8 mouse cellular contexts compared by ENCODE assay signal in the genomic region with DNA sequence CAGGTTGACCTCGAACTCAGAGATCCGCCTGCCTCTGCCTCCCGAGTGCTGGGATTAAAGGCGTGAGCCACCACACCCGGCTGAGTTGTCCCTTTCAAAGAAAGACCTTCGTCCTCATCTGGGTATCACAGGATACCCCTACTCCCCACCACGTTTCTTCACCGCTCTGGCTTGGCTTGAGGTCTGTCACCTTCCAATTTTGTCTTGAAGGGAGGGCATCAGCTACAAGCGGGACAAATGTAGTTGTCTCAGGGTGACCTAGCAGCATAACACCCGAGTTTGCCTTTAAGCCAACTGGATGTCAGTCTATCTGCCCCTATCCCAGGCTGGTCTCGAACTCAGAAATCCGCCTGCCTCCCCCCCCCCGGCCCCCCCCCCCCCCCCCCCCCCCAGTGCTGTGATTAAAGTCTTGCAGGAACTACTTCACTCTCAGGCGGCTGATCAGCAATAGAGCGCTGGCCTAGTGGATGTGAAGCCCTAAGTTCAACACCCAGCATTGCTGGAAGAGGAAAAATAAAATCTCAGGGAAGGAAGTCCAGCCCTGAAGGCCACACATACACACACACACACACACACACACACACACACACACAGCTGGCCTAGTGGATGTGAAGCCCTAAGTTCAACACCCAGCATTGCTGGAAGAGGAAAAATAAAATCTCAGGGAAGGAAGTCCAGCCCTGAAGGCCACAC. TPM values are rescaled to one million over a fixed set of nuclear protein-coding genes. Genes with fewer than 3 reads are reported as not detected.
A peak's percentile ranks its signal among the peaks of the same experiment; 100 is the strongest.
DNase-seq lines count a peak whose midpoint lies in the region; ATAC-seq and TF ChIP-seq lines count a peak whose summit lies in the region.
"Not testable (repeated sequence)": the region's sequence is repeated elsewhere in the genome, so short reads cannot be mapped to it uniquely, and the experiment has no call there.

Gene Trrap (plus strand): TSS at position 627 of the 693 bp plus-strand sequence.

- not testable (repeated sequence) for TF ChIP-seq POLR2A in spleen, adult 2 months (IDR thresholded peaks at IDR 0.05; ENCODE audit: low read depth, low read length)

- H3K4me3 ChIP-seq in embryonic facial prominence, embryonic 10.5 days, result peak within 1 kb of the TSS; percentile 92
- H3K4me3 ChIP-seq in kidney, embryonic 14.5 days (ENCODE audit: low read length), result peak within 1 kb of the TSS; percentile 95
- peak within 1 kb of the TSS; percentile 78 for H3K4me3 ChIP-seq in limb, embryonic 11.5 days (ENCODE audit: low read depth, low read length)
- H3K4me3 ChIP-seq in spleen, adult 2 months (ENCODE audit: extremely low read depth, insufficient read depth, insufficient read length), result peak within 1 kb of the TSS; percentile 97

- not testable (repeated sequence) for TF ChIP-seq CTCF in spleen, adult 2 months (IDR thresholded peaks at IDR 0.05; ENCODE audit: extremely low read depth, insufficient read depth, insufficient read length, insufficient replicate concordance)

- intact Hi-C loops in heart, postnatal 14 days (cut with DNase I), result not testable (repeated sequence)

- H3K4me1 ChIP-seq in embryonic facial prominence, embryonic 10.5 days, result peaks cover 20% of the 10 kb centered on the region
- not testable (repeated sequence) for H3K4me1 ChIP-seq in kidney, embryonic 14.5 days (ENCODE audit: control insufficient read depth, insufficient read depth, low read length); limb, embryonic 11.5 days (ENCODE audit: control insufficient read depth, insufficient read depth, low read length); spleen, adult 2 months (ENCODE audit: control insufficient read depth, insufficient read depth, insufficient read length)

- peaks cover 11% of the 10 kb centered on the region for H3K27me3 ChIP-seq in embryonic facial prominence, embryonic 10.5 days (replicated peaks; ENCODE audit: low read depth, poor library complexity, severe bottlenecking)
- not testable (repeated sequence) for H3K27me3 ChIP-seq in kidney, embryonic 14.5 days (ENCODE audit: control insufficient read depth, insufficient read depth, low read length); limb, embryonic 11.5 days (ENCODE audit: control insufficient read depth, insufficient read depth, low read length); spleen, adult 2 months (ENCODE audit: control insufficient read depth, insufficient read depth, low read length)

- DNase-seq in embryonic facial prominence, embryonic 10.5 days (ENCODE audit: low spot score); gastrocnemius, adult 8-10 months (ENCODE audit: low spot score in 2 of 2); heart, postnatal 14 days; limb, embryonic 11.5 days (ENCODE audit: low spot score); spleen, adult 2 months (ENCODE audit: low read depth in 1 of 2, low spot score in 2 of 2): not testable (repeated sequence)

- H3K9ac ChIP-seq in kidney, embryonic 14.5 days (ENCODE audit: low read depth, low read length), result peak within 1 kb of the TSS; percentile 97
- H3K9ac ChIP-seq in limb, embryonic 11.5 days (ENCODE audit: low read length), result peak within 1 kb of the TSS; percentile 89

- peaks cover 22% of the 10 kb centered on the region for H3K36me3 ChIP-seq in embryonic facial prominence, embryonic 10.5 days (replicated peaks)
- H3K36me3 ChIP-seq in kidney, embryonic 14.5 days (ENCODE audit: control insufficient read depth, insufficient read depth, low read length), result peaks cover 13% of the 10 kb centered on the region
- not testable (repeated sequence) for H3K36me3 ChIP-seq in limb, embryonic 11.5 days (ENCODE audit: control insufficient read depth, insufficient read depth, low read length); spleen, adult 2 months (ENCODE audit: control insufficient read depth, insufficient read depth, low read length)

- H3K4me2 ChIP-seq in kidney, embryonic 14.5 days (replicated peaks; ENCODE audit: low read depth, low read length), result peak within 1 kb of the TSS; percentile 61
- H3K4me2 ChIP-seq in limb, embryonic 11.5 days (ENCODE audit: low read depth, severe bottlenecking), result peak within 1 kb of the TSS; percentile 37

- ATAC-seq in activated CD4-positive, CD25-positive, alpha-beta regulatory T cell, adult 4 months; kidney, embryonic 14.5 days (ENCODE audit: low FRiP score, low TSS enrichment); megakaryocyte progenitor cell, adult 5-6 weeks (replicated peaks; ENCODE audit: poor library complexity): not testable (repeated sequence)
- ATAC-seq in limb, embryonic 11.5 days (ENCODE audit: insufficient number of reproducible peaks, low FRiP score, low TSS enrichment, low read depth), result peak; percentile 10; the same call in 1 of the 2 replicates

- 81% methylated on average over 14 of the region's 15 CpGs for WGBS in embryonic facial prominence, embryonic 10.5 days
- WGBS in kidney, embryonic 14.5 days, result 91% methylated on average over 14 of the region's 15 CpGs
- WGBS in limb, embryonic 11.5 days, result 86% methylated on average over 13 of the region's 15 CpGs
- 78% methylated on average over 15 of the region's 15 CpGs for WGBS in spleen, adult 2 months

- peak within 1 kb of the TSS; percentile 99 for H3K27ac ChIP-seq in embryonic facial prominence, embryonic 10.5 days (replicated peaks)
- H3K27ac ChIP-seq in kidney, embryonic 14.5 days (ENCODE audit: low read depth, low read length), result peak within 1 kb of the TSS; percentile 96
- peak within 1 kb of the TSS; percentile 89 for H3K27ac ChIP-seq in limb, embryonic 11.5 days (replicated peaks; ENCODE audit: low read depth, low read length)
- peak within 1 kb of the TSS; percentile 99 for H3K27ac ChIP-seq in spleen, adult 2 months (ENCODE audit: insufficient read depth, low read length)

- H3K9me3 ChIP-seq in embryonic facial prominence, embryonic 10.5 days; kidney, embryonic 14.5 days (ENCODE audit: control insufficient read depth, low read length); limb, embryonic 11.5 days (ENCODE audit: control insufficient read depth, low read length): not testable (repeated sequence)

RNA-seq across cellular contexts. Expression of gene Trrap, which starts in this region (rescaled TPM):
- 10 to 100 TPM; 50.9 to 69.5 TPM for polyA plus RNA-seq in activated CD4-positive, CD25-positive, alpha-beta regulatory T cell, adult 4 months (2017; shearing (Covaris generic))
- 82.9 and 85.2 TPM in 2 replicates for polyA plus RNA-seq in embryonic facial prominence, embryonic 10.5 days (2016; fragmentation: Nextera tagmentation; extraction: Ambion mirVana)
- total RNA-seq in gastrocnemius, adult 8-10 months (2022), result 10 to 100 TPM; 20.3 to 28.4 (median 24.6) TPM
- 10 to 100 TPM; 54.8 to 55.3 TPM for total RNA-seq in heart, postnatal 14 days (2021)
- 73.2 and 110 TPM in 2 replicates for polyA plus RNA-seq in kidney, embryonic 14.5 days (2014; fragmentation: Nextera tagmentation; extraction: Ambion mirVana)
- polyA plus RNA-seq in limb, embryonic 11.5 days (2014; fragmentation: Nextera tagmentation; extraction: Ambion mirVana), result 105 and 113 TPM in 2 replicates
- 67.1 and 67.3 TPM in 2 replicates for total RNA-seq in megakaryocyte progenitor cell, adult 5-6 weeks (2015)
- 36.7 and 39.7 TPM in 2 replicates for total RNA-seq in megakaryocyte progenitor cell, adult 5-6 weeks (2017)
- 93.8 and 106 TPM in 2 replicates for polyA plus RNA-seq in spleen, adult 2 months (2012; rRNA removed)
